Mouse (Mus musculus): ENCODE data around the gene Ldlrad3. TPM values are rescaled to one million over a fixed set of nuclear protein-coding genes. Genes with fewer than 3 reads are reported as not detected.
A peak's percentile ranks its signal among the peaks of the same experiment; 100 is the strongest.

Gene Ldlrad3
- polyA plus RNA-seq, 1 experiment from 2014 or later, result 13.5 TPM

DNA sequence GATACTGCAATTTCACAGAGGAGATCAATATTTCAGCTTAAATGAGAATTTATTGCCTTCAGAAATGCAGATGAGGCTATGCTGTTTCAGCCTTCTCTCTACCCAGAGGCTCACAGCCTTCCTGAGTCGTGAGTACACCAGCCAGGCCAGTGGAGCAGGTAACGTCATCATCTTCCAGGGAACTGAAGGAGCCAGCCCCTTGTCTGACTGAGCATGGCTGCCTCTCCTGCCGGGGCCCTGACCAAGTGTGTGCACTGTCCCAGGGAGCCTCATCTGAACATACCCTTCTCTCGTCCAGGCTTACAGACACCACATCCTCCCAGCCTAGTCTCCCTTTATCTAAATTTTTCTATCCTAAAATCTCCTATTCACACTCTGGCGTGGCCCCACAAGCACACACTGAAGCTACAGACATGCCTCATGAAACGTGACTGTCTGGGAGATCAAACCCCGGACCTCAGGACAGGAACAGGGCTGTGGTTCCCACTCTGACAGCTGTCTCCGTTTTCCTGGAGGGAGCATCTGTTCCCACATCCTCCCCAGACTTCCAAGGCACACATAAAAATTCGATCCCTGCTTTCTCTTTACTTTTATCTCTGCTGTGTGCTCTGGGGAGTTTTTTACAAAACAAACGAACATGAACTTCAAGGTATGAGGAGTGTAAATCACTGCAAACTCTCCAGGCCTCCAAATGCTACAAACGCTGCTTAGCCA lies 164.7 kb downstream of the Ldlrad3 start:
- no peaks in the 10 kb centered on the region for H3K27me3 ChIP-seq (ENCODE audit: control insufficient read depth, insufficient read depth, low read length)
- H3K27ac ChIP-seq (ENCODE audit: low read length), result no peak overlapping the region
- no peaks in the 10 kb centered on the region for H3K9me3 ChIP-seq (replicated peaks; ENCODE audit: control insufficient read depth, low read length)
- H3K4me2 ChIP-seq (ENCODE audit: low read depth, low read length), result no peak overlapping the region
- H3K4me3 ChIP-seq (ENCODE audit: low read length), result no peak overlapping the region
- peak; percentile 23; the same call in 1 of the 2 replicates for ATAC-seq (replicated peaks; ENCODE audit: extremely low read depth, insufficient read depth, low FRiP score)
- 46% methylated on average over 11 of the region's 11 CpGs for WGBS
- peaks cover 3% of the 10 kb centered on the region; the same call in 1 of the 2 replicates for H3K4me1 ChIP-seq (ENCODE audit: control insufficient read depth, insufficient read depth, low read length)
- no peak overlapping the region for H3K9ac ChIP-seq (ENCODE audit: low read length)
- no peaks in the 10 kb centered on the region for H3K36me3 ChIP-seq (ENCODE audit: control insufficient read depth, insufficient read depth)

DNA sequence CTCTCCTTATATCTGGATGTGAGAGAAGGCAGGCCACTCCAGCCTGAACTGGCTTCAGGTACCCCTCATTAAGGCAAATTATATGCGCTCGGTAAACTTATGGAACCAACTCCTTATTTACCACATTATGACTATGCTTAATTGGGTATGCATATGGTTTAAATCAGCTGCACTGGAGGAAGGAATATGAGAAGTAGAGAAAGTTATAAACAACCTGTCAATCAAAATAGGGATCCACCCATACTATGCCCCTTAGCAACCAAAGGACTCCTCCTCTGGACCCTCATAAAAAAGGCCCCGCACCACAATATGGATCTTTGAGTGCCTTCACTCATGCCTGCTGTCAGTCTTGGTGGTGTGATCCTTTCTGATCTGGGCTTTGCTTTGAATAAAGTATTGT lies 165.6 kb downstream of the Ldlrad3 start:
- ATAC-seq (replicated peaks; ENCODE audit: extremely low read depth, insufficient read depth, low FRiP score), result no peak
- Histone ChIP-seq H3K4me2 (ENCODE audit: low read depth, low read length) (no peak overlapping the region), H3K4me1 (ENCODE audit: control insufficient read depth, insufficient read depth, low read length) (peaks cover 3% of the 10 kb centered on the region; the same call in 1 of the 2 replicates), H3K9ac (ENCODE audit: low read length) (no peak overlapping the region), H3K9me3 (replicated peaks; ENCODE audit: control insufficient read depth, low read length) (no peaks in the 10 kb centered on the region), H3K36me3 (ENCODE audit: control insufficient read depth, insufficient read depth) (no peaks in the 10 kb centered on the region), H3K27ac (ENCODE audit: low read length) (no peak overlapping the region), H3K4me3 (ENCODE audit: low read length) (no peak overlapping the region), H3K27me3 (ENCODE audit: control insufficient read depth, insufficient read depth, low read length) (no peaks in the 10 kb centered on the region)
- 95% methylated on average over 3 of the region's 3 CpGs for WGBS

DNA sequence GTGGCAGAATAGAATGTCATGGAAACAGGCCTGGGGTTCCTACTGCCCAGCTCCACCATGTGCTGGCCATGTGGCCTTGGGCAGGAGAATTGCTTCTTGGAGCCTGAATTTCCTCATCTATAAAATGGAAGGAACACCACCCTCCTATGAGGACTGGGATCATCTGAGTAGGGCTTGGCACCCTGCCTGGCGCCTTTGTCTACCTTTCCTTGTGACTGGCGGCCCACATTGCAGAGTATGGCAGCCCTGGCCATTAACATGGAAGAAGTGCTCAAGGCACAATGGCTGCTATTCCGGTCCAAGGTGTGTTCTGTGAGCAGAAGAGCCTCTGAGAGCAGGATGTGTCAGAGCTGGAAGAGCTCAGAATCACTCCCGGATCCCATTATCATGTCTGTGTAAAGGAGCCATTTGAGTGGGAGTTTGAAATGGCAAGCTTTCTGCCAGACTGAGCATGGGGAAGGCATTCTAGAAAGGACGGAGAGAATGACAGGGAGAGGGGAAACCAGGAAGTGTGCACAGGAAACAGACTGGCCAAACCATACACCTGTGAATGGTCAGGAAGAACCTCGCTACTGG lies 171.6 kb downstream of the Ldlrad3 start:
- no peak for ATAC-seq (replicated peaks; ENCODE audit: extremely low read depth, insufficient read depth, low FRiP score)
- Histone ChIP-seq H3K27ac (ENCODE audit: low read length) (no peak overlapping the region), H3K36me3 (ENCODE audit: control insufficient read depth, insufficient read depth) (no peaks in the 10 kb centered on the region), H3K9ac (ENCODE audit: low read length) (no peak overlapping the region), H3K27me3 (ENCODE audit: control insufficient read depth, insufficient read depth, low read length) (no peaks in the 10 kb centered on the region), H3K4me3 (ENCODE audit: low read length) (no peak overlapping the region), H3K9me3 (replicated peaks; ENCODE audit: control insufficient read depth, low read length) (no peaks in the 10 kb centered on the region), H3K4me1 (ENCODE audit: control insufficient read depth, insufficient read depth, low read length) (peaks cover 6% of the 10 kb centered on the region), H3K4me2 (ENCODE audit: low read depth, low read length) (no peak overlapping the region)
- 84% methylated on average over 6 of the region's 6 CpGs for WGBS

DNA sequence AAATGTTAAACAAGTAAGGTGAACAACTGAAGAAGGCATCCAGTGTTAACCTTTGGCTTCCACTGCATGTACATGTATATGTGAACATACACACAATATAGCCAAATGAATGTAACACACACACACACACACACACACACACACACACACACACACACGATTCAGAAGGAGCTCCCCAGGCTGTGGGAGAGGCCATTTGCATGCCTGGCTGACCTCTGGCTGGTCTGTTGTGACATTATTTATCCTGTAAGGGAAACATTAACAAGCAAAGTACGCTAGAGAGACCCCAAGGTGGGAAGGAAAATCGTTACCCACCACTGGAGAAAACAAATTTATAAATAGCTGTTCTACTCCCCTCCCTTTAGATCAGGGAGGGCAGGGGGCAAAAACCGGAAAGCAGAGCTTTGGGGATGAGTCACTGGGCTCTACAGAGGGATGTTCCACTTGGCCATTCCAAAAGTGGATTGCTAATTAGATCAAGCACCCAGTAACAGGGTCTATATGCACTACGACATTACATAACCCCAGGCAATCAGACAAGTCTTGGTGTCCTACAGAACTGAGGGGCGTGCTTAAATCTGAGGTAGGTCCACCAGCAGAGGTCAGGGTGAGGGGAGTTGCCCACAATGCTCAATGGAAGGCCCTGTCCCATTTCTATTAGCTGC lies 174.7 kb downstream of the Ldlrad3 start:
- no peak for ATAC-seq (replicated peaks; ENCODE audit: extremely low read depth, insufficient read depth, low FRiP score)
- Histone ChIP-seq H3K36me3 (ENCODE audit: control insufficient read depth, insufficient read depth) (no peaks in the 10 kb centered on the region), H3K9me3 (replicated peaks; ENCODE audit: control insufficient read depth, low read length) (no peaks in the 10 kb centered on the region), H3K4me3 (ENCODE audit: low read length) (no peak overlapping the region), H3K27me3 (ENCODE audit: control insufficient read depth, insufficient read depth, low read length) (no peaks in the 10 kb centered on the region), H3K4me2 (ENCODE audit: low read depth, low read length) (no peak overlapping the region), H3K4me1 (ENCODE audit: control insufficient read depth, insufficient read depth, low read length) (peaks cover 10% of the 10 kb centered on the region), H3K27ac (ENCODE audit: low read length) (no peak overlapping the region), H3K9ac (ENCODE audit: low read length) (no peak overlapping the region)
- WGBS, result 62% methylated on average over 6 of the region's 6 CpGs

DNA sequence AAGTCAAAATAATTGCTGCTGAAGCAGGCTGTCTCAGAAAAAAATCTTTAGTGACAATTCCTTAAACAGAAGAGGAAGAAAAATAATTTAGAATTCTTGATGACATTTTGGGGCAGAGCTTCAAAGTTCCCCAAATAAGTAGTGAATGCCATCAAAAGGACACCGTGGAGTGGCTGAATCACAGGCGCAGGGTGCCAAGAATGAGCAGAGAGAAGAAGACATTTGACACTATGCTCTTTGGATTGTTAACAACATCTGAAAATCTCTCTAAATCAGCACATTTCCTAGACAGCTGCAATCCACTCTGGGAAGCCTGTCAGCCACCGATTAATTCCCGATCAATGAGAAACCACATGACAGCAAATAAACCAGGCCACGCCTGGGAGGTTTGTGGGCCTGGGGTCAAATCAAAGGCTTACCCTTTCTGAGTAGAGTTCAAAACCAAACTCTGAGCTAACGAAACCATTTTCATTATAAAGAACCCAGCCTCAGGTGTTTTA lies 176.4 kb downstream of the Ldlrad3 start:
- no peak for ATAC-seq (replicated peaks; ENCODE audit: extremely low read depth, insufficient read depth, low FRiP score)

DNA sequence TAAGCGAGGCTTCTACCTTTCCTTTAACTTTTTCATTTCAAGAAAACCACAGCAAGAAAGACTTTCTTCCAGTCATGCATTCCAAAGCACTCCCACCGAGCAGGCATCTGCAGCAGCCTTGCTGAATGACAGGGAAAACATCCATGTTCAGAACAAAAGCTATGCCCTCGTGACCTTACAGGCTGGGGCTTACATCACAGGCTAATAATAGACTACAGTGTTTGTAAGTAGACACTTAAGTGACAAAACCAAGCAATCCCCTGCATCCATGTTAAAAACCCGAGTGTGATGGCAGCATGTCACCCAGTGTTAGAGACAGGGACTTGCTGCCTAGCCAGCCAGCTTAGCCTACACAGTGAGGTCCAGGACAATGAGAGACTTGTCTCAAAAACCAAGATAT lies 180.0 kb downstream of the Ldlrad3 start:
- Histone ChIP-seq H3K9me3 (replicated peaks; ENCODE audit: control insufficient read depth, low read length) (no peaks in the 10 kb centered on the region), H3K4me3 (ENCODE audit: low read length) (no peak overlapping the region), H3K9ac (ENCODE audit: low read length) (0 out of 2 replicates have a peak overlapping the region, but pooled peaks have one; percentile 6), H3K4me1 (ENCODE audit: control insufficient read depth, insufficient read depth, low read length) (peaks cover 58% of the 10 kb centered on the region), H3K27ac (ENCODE audit: low read length) (peak overlapping the region; percentile 81), H3K4me2 (ENCODE audit: low read depth, low read length) (peak overlapping the region; percentile 12; the same call in 1 of the 2 replicates), H3K27me3 (ENCODE audit: control insufficient read depth, insufficient read depth, low read length) (no peaks in the 10 kb centered on the region), H3K36me3 (ENCODE audit: control insufficient read depth, insufficient read depth) (no peaks in the 10 kb centered on the region)
- peak; percentile 59 for ATAC-seq (replicated peaks; ENCODE audit: extremely low read depth, insufficient read depth, low FRiP score)
- 16% methylated on average over 4 of the region's 4 CpGs for WGBS

More for the DNA sequence above, 176.4 kb downstream of the Ldlrad3 start:
- H3K4me2 ChIP-seq (ENCODE audit: low read depth, low read length), result no peak overlapping the region
- no peak overlapping the region for H3K4me3 ChIP-seq (ENCODE audit: low read length)
- H3K27ac ChIP-seq (ENCODE audit: low read length), result no peak overlapping the region
- H3K4me1 ChIP-seq (ENCODE audit: control insufficient read depth, insufficient read depth, low read length), result peaks cover 27% of the 10 kb centered on the region
- H3K27me3 ChIP-seq (ENCODE audit: control insufficient read depth, insufficient read depth, low read length), result no peaks in the 10 kb centered on the region
- no peaks in the 10 kb centered on the region for H3K36me3 ChIP-seq (ENCODE audit: control insufficient read depth, insufficient read depth)
- H3K9me3 ChIP-seq (replicated peaks; ENCODE audit: control insufficient read depth, low read length), result no peaks in the 10 kb centered on the region
- WGBS, result 82% methylated on average over 6 of the region's 6 CpGs
- H3K9ac ChIP-seq (ENCODE audit: low read length), result no peak overlapping the region

DNA sequence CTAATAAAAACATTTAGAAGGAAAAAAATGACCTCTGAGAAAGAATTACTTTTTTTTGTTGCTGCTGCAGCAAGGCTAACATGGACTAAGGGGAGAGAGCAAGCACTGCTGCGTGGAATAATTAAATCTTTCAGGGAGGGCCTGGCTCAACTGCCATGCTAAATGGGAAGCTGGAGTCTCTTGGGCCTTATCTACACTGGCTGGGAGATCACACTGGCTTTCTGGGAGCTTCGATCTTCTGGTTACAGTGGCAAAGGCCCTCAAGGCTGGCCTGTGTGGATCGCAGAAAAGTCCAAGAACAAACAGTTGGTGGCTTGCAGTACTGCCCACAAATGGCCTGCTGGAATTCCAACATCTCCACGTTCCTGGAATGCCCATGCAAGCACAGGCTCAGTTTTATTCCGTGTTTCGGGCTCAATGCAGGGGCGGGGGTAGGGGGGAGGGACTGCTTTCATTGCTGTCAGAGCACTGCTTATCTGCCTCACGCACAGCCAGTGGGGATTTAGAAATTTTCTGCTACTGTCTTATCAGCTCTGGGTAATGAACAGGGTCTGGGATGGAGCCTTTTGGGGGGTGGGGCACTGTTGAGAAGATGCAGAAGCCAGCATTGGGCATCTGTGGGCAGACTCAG lies 180.7 kb downstream of the Ldlrad3 start:
- H3K36me3 ChIP-seq (ENCODE audit: control insufficient read depth, insufficient read depth), result no peaks in the 10 kb centered on the region
- H3K9me3 ChIP-seq (replicated peaks; ENCODE audit: control insufficient read depth, low read length), result no peaks in the 10 kb centered on the region
- peak overlapping the region; percentile 12 for H3K4me2 ChIP-seq (ENCODE audit: low read depth, low read length)
- peaks cover 58% of the 10 kb centered on the region for H3K4me1 ChIP-seq (ENCODE audit: control insufficient read depth, insufficient read depth, low read length)
- peak overlapping the region; percentile 81 for H3K27ac ChIP-seq (ENCODE audit: low read length)
- peak overlapping the region; percentile 38; the same call in 1 of the 2 replicates for H3K9ac ChIP-seq (ENCODE audit: low read length)
- 17% methylated on average over 8 of the region's 8 CpGs for WGBS
- no peak overlapping the region for H3K4me3 ChIP-seq (ENCODE audit: low read length)
- peak; percentile 56 for ATAC-seq (replicated peaks; ENCODE audit: extremely low read depth, insufficient read depth, low FRiP score)
- H3K27me3 ChIP-seq (ENCODE audit: control insufficient read depth, insufficient read depth, low read length), result no peaks in the 10 kb centered on the region

DNA sequence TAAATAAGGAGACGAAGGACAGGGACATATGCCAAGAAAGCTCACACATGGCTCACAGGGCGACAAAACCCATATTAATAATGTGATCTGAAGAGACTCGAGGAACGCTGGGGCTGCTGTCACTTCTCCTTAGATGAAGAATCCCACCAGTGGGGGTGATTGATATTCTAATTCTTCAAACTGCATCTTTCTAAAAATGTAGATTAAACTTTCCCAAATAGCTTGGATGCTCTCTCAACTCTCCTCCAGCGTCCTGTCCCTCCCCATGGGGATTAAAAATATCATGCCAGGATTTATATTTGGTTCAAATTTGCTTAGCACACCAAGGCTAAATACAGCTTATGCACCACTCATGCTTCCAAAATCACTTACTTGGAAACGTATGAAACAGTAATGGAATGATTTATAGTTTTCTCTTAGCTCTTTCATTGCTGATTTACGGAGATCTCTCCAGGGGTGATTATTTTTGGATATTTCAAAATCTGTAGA lies 182.4 kb downstream of the Ldlrad3 start:
- whole genome bisulfite sequencing, result 45% methylated on average over 7 of the region's 7 CpGs
- Histone ChIP-seq H3K4me3 (ENCODE audit: low read length) (no peak overlapping the region), H3K9ac (ENCODE audit: low read length) (no peak overlapping the region)

More for the DNA sequence above, 182.4 kb downstream of the Ldlrad3 start:
- peak overlapping the region; percentile 74 for H3K27ac ChIP-seq (ENCODE audit: low read length)
- no peaks in the 10 kb centered on the region for H3K9me3 ChIP-seq (replicated peaks; ENCODE audit: control insufficient read depth, low read length)
- H3K4me2 ChIP-seq (ENCODE audit: low read depth, low read length), result no peak overlapping the region
- ATAC-seq (replicated peaks; ENCODE audit: extremely low read depth, insufficient read depth, low FRiP score), result no peak
- no peaks in the 10 kb centered on the region for H3K36me3 ChIP-seq (ENCODE audit: control insufficient read depth, insufficient read depth)
- no peaks in the 10 kb centered on the region for H3K27me3 ChIP-seq (ENCODE audit: control insufficient read depth, insufficient read depth, low read length)
- H3K4me1 ChIP-seq (ENCODE audit: control insufficient read depth, insufficient read depth, low read length), result peaks cover 65% of the 10 kb centered on the region

Data from heart, embryonic 16.5 days (tissue).